Mouse (Mus musculus): Measurements from ENCODE around the gene Mettl3.
A peak's percentile ranks its signal among the peaks of the same experiment; 100 is the strongest.
"Not testable (repeated sequence)": the region's sequence is repeated elsewhere in the genome, so short reads cannot be mapped to it uniquely, and the experiment has no call there.

The Mettl3 gene

GRCm38 (mm10) chr14:52304644-52305271 lies at the start of gene Mettl3:
Gene Mettl3, minus strand, starts transcription at chr14:52305128.
- DNase-seq (ENCODE audit: low spot score in 2 of 2) = peak; percentile 83 to 93

DNA sequence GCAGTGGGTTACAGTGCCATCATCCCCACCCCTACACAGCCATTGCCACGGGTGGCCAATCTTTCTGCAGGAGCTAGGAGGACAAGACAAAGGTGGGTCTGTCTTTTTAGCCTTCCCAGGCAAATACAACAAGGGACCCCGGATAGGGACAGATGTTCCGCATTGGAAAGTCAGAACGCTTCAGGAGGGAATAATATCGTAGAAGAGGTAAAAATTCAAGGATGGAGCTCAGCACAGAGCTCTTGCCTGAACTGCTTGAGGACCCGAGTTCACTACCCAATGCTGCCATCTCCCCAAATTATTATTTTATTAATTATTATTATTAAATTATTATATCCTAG lies 34.6 kb upstream of the Mettl3 start:
- no peak for DNase-seq (ENCODE audit: low spot score in 2 of 2)

DNA sequence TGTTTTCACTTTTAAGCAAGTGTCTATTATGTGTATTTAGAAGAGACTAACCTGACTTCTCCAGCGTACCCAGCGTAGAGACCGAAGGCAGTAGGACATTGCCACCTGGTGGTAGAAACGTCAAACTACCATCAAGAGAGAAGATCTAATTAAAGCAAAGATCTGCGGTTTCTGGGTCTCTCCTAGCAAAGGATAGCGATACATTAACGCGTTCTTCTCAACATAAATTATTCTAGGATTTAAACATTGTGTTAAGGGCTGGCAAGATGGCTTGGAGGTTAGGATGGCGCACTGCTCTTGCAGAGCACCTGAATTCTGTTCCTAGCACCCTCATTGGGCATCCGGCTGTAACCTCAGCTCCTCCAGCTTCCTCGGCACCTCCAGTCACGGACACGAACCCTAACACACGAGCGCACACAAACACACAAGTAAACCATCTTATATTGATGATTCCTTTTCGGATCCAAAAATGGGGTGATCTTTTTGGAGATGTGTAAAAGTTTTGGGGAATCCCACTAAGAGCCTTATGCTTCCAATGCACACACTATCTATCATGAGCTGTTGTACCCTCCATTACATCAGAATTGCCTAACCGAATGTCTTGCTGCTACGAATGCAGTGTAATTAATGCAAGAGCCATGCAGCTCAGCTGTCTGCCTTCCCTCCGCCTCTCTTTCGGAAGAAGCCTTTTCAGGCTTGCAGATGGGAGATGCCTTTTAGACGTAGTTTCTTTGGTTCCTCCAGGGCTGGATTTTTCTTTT lies 34.0 kb upstream of the Mettl3 start:
- peak; percentile 26 to 64 for DNase-seq (ENCODE audit: low spot score in 2 of 2)

GRCm38 (mm10) chr14:52332171-52332570 lies 27.2 kb upstream of the Mettl3 start:
- DNase-seq (ENCODE audit: low spot score in 2 of 2) = no peak

DNA sequence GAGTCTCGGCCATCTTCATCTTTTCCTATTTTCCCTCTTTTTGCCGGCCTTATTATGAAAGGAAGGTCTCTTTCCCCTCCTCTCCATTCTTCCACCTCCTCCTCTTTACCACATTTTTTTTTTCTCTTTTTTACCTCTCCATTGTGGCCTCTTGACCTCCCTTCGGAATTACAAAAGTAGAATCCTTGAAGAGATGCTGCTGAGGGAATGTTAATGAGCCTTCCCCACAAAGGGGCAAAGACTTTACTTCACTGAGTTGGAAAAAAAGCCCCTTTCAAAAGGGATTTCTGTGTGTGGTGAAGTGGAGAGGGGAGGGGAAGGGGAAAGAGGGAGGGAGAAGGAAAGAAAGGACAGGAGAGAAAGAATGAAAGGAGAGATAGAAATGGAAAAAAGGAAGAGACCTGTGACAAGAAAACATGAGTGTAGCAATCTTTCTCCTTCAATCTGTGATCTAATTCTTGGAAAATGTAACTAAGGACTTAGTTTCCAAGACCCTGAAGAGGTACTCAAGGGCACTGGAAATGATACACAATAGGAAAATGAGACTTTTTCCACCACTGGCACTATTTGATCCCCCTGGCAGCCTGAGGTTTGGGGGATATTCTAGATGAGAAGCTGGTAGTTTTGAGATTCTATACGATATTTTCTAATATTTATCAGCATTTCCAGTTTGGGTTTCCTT lies 26.3 kb upstream of the Mettl3 start:
- no peak for DNase-seq (ENCODE audit: low spot score in 2 of 2)

DNA sequence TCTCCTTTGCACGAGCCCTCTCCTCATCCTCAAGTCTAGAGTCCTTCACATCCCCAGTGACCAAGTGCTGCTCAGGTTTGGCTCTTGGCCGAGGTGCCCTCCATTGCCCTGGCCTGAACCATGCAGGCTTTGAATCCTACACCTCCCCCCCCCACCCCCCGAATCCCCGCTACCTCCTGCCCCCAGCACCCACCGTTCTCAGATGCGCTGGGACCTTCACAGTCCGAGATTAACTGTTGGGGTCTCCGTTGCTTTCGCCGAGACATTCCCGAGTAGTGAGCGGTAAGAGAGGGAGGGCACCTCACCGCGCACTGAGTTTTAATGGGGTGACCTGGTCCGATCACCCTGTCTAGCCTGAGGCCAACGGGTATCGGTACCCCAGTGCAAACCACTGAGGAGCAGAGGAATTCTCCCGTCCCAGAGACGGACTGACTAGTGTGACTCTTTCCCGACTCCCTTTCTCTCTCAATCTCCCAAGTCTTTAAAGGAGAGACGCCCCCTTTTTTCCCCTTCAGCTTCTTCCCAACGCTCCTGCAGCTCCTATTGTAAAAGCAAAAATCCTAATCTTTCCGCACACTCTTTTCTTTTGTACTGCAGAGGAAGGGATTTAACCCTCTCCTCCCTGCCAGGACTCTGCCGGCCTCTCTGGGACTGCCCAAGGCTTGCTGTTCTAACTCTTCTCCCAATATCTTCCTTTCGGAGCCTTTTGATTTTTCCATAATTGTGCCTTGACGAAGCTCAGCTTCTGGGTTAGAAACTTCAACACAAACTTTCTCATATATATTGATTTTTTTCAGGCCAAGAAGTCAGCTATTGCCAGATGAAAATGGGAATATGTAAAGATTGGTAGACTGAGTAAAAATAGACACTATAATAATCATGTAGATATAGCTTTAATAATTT lies 23.2 kb upstream of the Mettl3 start, which contains the start of gene Sall2:
Sall2 (minus strand) TSS at position 853 of the 903 bp plus-strand sequence.
- DNase-seq (ENCODE audit: low spot score in 2 of 2) = no peak

DNA sequence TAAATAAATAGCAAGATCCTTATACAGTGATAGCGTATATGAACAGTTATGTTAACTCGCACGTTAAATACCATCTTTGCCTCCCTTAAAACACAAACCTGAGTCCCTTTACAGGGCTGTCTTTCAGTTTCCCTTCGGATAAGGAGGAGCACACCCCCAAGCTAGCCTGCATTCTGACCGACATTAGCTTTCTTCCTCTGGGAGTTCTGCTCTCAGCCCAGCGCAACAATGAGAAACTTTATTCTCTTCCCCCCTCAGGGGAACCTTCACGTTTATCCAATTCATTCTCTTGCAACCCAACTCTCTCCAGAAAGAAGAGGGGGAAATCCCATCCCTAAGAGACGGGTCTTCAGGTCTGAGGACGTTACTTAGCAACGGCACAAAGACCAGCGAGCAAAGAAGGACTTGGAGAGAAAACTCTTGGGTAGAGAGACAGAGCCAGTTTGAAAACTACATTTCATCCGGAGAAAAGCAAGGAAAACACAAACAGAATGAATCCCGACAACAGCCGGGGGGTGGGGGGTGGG lies 22.5 kb upstream of the Mettl3 start:
- DNase-seq (ENCODE audit: low spot score in 2 of 2) = no peak

- no peak for DNase-seq (ENCODE audit: low spot score in 2 of 2)
These were observed 21.0 kb upstream of the Mettl3 start for GRCm38 (mm10) chr14:52325890-52326289.

- DNase-seq (ENCODE audit: low spot score in 2 of 2) = no peak
These were observed 14.4 kb upstream of the Mettl3 start for GRCm38 (mm10) chr14:52319361-52319760.

GRCm38 (mm10) chr14:52316441-52317225 lies 11.7 kb upstream of the Mettl3 start:
- DNase-seq (ENCODE audit: low spot score in 2 of 2) = no peak

GRCm38 (mm10) chr14:52315792-52316440 lies 11.0 kb upstream of the Mettl3 start:
- DNase-seq (ENCODE audit: low spot score in 2 of 2) = peak; percentile 14 to 55

DNA sequence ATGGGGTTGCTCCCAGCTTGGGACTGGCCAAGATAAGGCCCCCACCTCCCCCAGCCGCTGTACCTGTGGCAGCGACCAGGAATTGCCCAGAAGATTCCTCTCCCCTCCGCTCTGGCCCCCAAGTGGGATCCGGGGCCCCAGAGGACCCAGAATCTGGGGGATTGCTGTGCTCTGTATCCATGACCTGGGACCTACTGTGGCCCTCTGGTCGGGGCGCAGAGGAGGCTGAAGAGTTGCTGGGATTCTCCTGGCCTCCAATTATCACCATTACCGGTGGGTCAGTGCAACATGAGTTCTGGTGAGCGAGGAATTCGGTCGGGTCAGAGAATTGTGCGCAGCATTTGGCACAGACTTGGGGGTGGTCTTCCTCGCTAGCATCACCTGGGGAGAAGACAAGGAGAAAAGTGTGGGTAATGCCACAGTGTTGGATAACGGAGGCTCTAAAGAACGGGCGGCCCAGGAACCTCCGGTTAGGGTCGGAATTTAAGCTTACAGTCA lies 10.4 kb upstream of the Mettl3 start:
- no peak for DNase-seq (ENCODE audit: low spot score in 2 of 2)

- DNase-seq (ENCODE audit: low spot score in 2 of 2) = no peak
These were observed 9.9 kb upstream of the Mettl3 start for GRCm38 (mm10) chr14:52314808-52315150.

GRCm38 (mm10) chr14:52313931-52314807 lies 9.2 kb upstream of the Mettl3 start:
- DNase-seq (ENCODE audit: low spot score in 2 of 2) = no peak

- no peak for DNase-seq (ENCODE audit: low spot score in 2 of 2)
These were observed 6.0 kb upstream of the Mettl3 start for GRCm38 (mm10) chr14:52310906-52311305.

DNA sequence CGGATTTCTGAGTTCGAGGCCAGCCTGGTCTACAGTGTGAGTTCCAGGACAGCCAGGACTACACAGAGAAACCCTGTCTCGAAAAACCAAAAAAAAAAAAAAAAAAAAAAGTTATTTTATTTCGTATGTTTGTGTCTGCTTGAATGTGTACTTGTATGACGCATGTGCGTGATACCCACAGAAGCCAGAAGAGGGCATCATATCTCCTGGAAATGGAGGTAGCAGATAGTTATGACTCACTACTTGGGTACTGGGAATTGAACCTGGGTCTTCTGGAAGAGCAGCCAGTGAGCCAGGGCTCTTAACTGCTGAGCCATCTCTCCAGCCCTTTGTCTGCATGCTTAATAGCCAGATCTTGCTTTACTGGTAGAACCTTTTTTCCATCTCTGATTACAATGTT lies 5.4 kb upstream of the Mettl3 start:
- not testable (repeated sequence) for DNase-seq (ENCODE audit: low spot score in 2 of 2)

GRCm38 (mm10) chr14:52306100-52306499 lies 1.2 kb upstream of the Mettl3 start:
- no peak for DNase-seq (ENCODE audit: low spot score in 2 of 2)

DNA sequence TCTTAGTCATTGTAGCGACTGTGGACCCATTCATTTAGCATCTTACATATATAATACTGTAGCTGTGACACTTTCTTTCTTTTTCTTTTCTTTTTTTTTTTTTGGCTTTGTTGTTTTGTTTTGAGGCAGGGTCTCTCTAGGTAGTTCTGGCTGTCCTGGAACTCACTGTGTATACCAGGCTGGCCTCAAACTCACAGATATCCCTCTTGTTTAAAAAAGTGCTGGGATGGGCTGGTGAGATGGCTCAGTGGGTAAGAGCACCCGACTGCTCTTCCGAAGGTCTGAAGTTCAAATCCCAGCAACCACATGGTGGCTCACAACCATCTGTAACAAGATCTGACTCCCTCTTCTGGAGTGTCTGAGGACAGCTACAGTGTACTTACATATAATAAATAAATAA lies 1.4 kb downstream of the Mettl3 start:
- DNase-seq (ENCODE audit: low spot score in 2 of 2) = not testable (repeated sequence)
